Mouse (Mus musculus): Measurements from ENCODE around the gene Nusap1.
"Not testable (repeated sequence)": the region's sequence is repeated elsewhere in the genome, so short reads cannot be mapped to it uniquely, and the experiment has no call there.

The Nusap1 gene

GRCm38 (mm10) chr2:119618199-119618982, at the start of gene Nusap1, which contains the start of gene Oip5:
Gene Nusap1, plus strand, starts transcription at chr2:119618298.
Gene Oip5, minus strand, starts transcription at chr2:119618469.
- peak; percentile 89 to 93 for DNase-seq

- DNase-seq, result no peak
These were observed 45.6 kb upstream of the Nusap1 start for GRCm38 (mm10) chr2:119572471-119572870.

- no peak for DNase-seq
These were observed 36.5 kb upstream of the Nusap1 start for GRCm38 (mm10) chr2:119581571-119581970.

GRCm38 (mm10) chr2:119583439-119583838, 34.7 kb upstream of the Nusap1 start:
- DNase-seq, result no peak

- DNase-seq, result no peak
These were observed 33.8 kb upstream of the Nusap1 start for GRCm38 (mm10) chr2:119584282-119584681.

GRCm38 (mm10) chr2:119587383-119587782, 30.7 kb upstream of the Nusap1 start:
- peak; percentile 43 to 66 for DNase-seq

- no peak for DNase-seq
These were observed 26.9 kb upstream of the Nusap1 start for GRCm38 (mm10) chr2:119591247-119591646.

GRCm38 (mm10) chr2:119593765-119594112, 24.4 kb upstream of the Nusap1 start:
- peak in 1 of 2 experiments; percentile 15 for DNase-seq

- peak; percentile 97 to 99 for DNase-seq
These were observed 23.8 kb upstream of the Nusap1 start for GRCm38 (mm10) chr2:119594113-119594981.

GRCm38 (mm10) chr2:119595308-119595707, 22.8 kb upstream of the Nusap1 start:
- DNase-seq, result no peak

GRCm38 (mm10) chr2:119596781-119597330, 21.2 kb upstream of the Nusap1 start:
- DNase-seq, result peak; percentile 39 to 60

GRCm38 (mm10) chr2:119601027-119601426, 17.1 kb upstream of the Nusap1 start:
- DNase-seq, result no peak

GRCm38 (mm10) chr2:119601575-119601974, 16.5 kb upstream of the Nusap1 start:
- DNase-seq, result peak; percentile 30 to 51

GRCm38 (mm10) chr2:119602488-119602887, 15.6 kb upstream of the Nusap1 start:
- no peak for DNase-seq

- no peak for DNase-seq
These were observed 14.2 kb upstream of the Nusap1 start for GRCm38 (mm10) chr2:119603909-119604308.

- no peak for DNase-seq
These were observed 12.6 kb upstream of the Nusap1 start for GRCm38 (mm10) chr2:119605361-119605973.

- no peak for DNase-seq
These were observed 11.1 kb upstream of the Nusap1 start for GRCm38 (mm10) chr2:119607023-119607422.

- DNase-seq, result no peak
These were observed 278 bp upstream of the Nusap1 start for GRCm38 (mm10) chr2:119617841-119618198.

GRCm38 (mm10) chr2:119619002-119619401, 904 bp downstream of the Nusap1 start:
- DNase-seq, result not testable (repeated sequence)

- DNase-seq, result no peak
These were observed 3.2 kb downstream of the Nusap1 start for GRCm38 (mm10) chr2:119621302-119621701.

GRCm38 (mm10) chr2:119636781-119637180, 18.7 kb downstream of the Nusap1 start:
- DNase-seq, result no peak

GRCm38 (mm10) chr2:119641214-119641912, 23.3 kb downstream of the Nusap1 start:
- no peak for DNase-seq
